Mouse (Mus musculus) lung, postnatal 0 days (tissue): ENCODE results near the gene Gm26661.

Source experiments
- CTCF ChIP-seq: IDR thresholded peaks from 2 replicates; pipeline ENCODE4 v1.5.1; 2016; ENCODE audit warnings: antibody characterized with exemption, mild to moderate bottlenecking
- EP300 ChIP-seq: IDR thresholded peaks from 2 replicates; pipeline ENCODE4 v1.6.1; 2016; ENCODE audit warnings: antibody characterized with exemption, mild to moderate bottlenecking, control low read depth

GRCm38 (mm10) chr14:7822693-7823092 is 31.3 kb downstream of the Gm26661 start:
- TF ChIP-seq EP300 (no peak), CTCF (no peak)
